In genomic region chr16:10738866-10739265, GRCm38 (mm10) we compare ENCODE assay signal across 22 mouse cellular contexts. TPM values are rescaled to one million over a fixed set of nuclear protein-coding genes. Genes with fewer than 3 reads are reported as not detected.
DNase-seq lines count a peak whose midpoint lies in the region; ATAC-seq and TF ChIP-seq lines count a peak whose summit lies in the region.
"Had no signal": no experiment of that assay in that cellular context is flagged by ENCODE, and none has a peak within 500 bp of the region (broad histone marks: within the 10 kb centered on the region; RNA-seq: fewer than 3 reads in every experiment).

No protein-coding gene starts in this region.

- TF ChIP-seq CTCF in kidney, postnatal 0 days (IDR thresholded peaks at IDR 0.05; ENCODE audit: low read depth) = no peak

- 0 out of 2 replicates have a peak, but pooled peaks cover under 1% of the 10 kb centered on the region for H3K27me3 ChIP-seq in heart, embryonic 10.5 days (ENCODE audit: insufficient read depth, poor library complexity, severe bottlenecking)
- H3K27me3 ChIP-seq in kidney, postnatal 0 days (ENCODE audit: insufficient read depth, low read length) = no peaks in the 10 kb centered on the region
- no peaks in the 10 kb centered on the region for H3K27me3 ChIP-seq in embryonic facial prominence, embryonic 10.5 days (replicated peaks; ENCODE audit: low read depth, poor library complexity, severe bottlenecking)
- no peaks in the 10 kb centered on the region for H3K27me3 ChIP-seq in limb, embryonic 15.5 days
- H3K27me3 ChIP-seq: neural tube, embryonic 12.5 days had no signal

- ATAC-seq in kidney, postnatal 0 days (replicated peaks; ENCODE audit: low FRiP score, low read depth) = no peak
- no peak for ATAC-seq in limb, embryonic 15.5 days (ENCODE audit: insufficient number of reproducible peaks, low FRiP score, low TSS enrichment, low read depth)

- intact Hi-C loops in heart, postnatal 10 days (cut with DNase I) = loop anchor here (2.0 kb wide), 2 partner anchors 46 to 48 kb away; partner anchors contain the start of gene Socs1
- intact Hi-C loops in left cerebral cortex, postnatal 10 days (cut with DNase I) = no loop called here

- DNase-seq in heart, embryonic 10.5 days (ENCODE audit: low spot score) = no peak
- DNase-seq in heart, postnatal 10 days = no peak
- no peak for DNase-seq in kidney, postnatal 0 days (ENCODE audit: low spot score)
- no peak for DNase-seq in kidney, adult 8-10 months
- no peak for DNase-seq in embryonic facial prominence, embryonic 10.5 days (ENCODE audit: low spot score)
- DNase-seq in left cerebral cortex, postnatal 10 days (ENCODE audit: extremely low spot score in 1 of 2, low spot score in 2 of 2) = no peak
- DNase-seq: cerebellum, adult 11-12 months; cerebellum, postnatal 36 days; kidney, adult 11 months; right cerebral cortex, postnatal 25 days; thymus, adult 18-20 months had no signal

- no peaks in the 10 kb centered on the region for H3K36me3 ChIP-seq in heart, embryonic 10.5 days
- 0 out of 2 replicates have a peak, but pooled peaks cover 2% of the 10 kb centered on the region for H3K36me3 ChIP-seq in kidney, postnatal 0 days (ENCODE audit: insufficient read depth, low read length)
- no peaks in the 10 kb centered on the region for H3K36me3 ChIP-seq in embryonic facial prominence, embryonic 10.5 days (replicated peaks)
- H3K36me3 ChIP-seq in limb, embryonic 15.5 days = no peaks in the 10 kb centered on the region
- H3K36me3 ChIP-seq: neural tube, embryonic 12.5 days had no signal

- H3K9ac ChIP-seq in kidney, postnatal 0 days (ENCODE audit: low read depth, low read length) = no peak overlapping the region
- no peak overlapping the region for H3K9ac ChIP-seq in limb, embryonic 15.5 days
- H3K9ac ChIP-seq: hindbrain, embryonic 14.5 days; liver, embryonic 14.5 days; neural tube, embryonic 12.5 days had no signal

- H3K9me3 ChIP-seq in heart, embryonic 10.5 days = no peaks in the 10 kb centered on the region
- no peaks in the 10 kb centered on the region for H3K9me3 ChIP-seq in kidney, postnatal 0 days (replicated peaks; ENCODE audit: low read length)
- H3K9me3 ChIP-seq in embryonic facial prominence, embryonic 10.5 days = no peaks in the 10 kb centered on the region
- H3K9me3 ChIP-seq in limb, embryonic 15.5 days = no peaks in the 10 kb centered on the region
- H3K9me3 ChIP-seq: neural tube, embryonic 12.5 days had no signal

- H3K4me1 ChIP-seq in heart, embryonic 10.5 days = peaks cover 50% of the 10 kb centered on the region
- H3K4me1 ChIP-seq in kidney, postnatal 0 days (replicated peaks; ENCODE audit: insufficient read depth, low read length) = 0 out of 2 replicates have a peak, but pooled peaks cover 9% of the 10 kb centered on the region
- peaks cover 48% of the 10 kb centered on the region for H3K4me1 ChIP-seq in embryonic facial prominence, embryonic 10.5 days
- H3K4me1 ChIP-seq in limb, embryonic 15.5 days = peaks cover 24% of the 10 kb centered on the region
- H3K4me1 ChIP-seq: neural tube, embryonic 12.5 days had no signal

- no peak overlapping the region for H3K4me2 ChIP-seq in kidney, postnatal 0 days (ENCODE audit: low read length)
- H3K4me2 ChIP-seq in limb, embryonic 15.5 days = no peak overlapping the region
- H3K4me2 ChIP-seq: hindbrain, embryonic 14.5 days; neural tube, embryonic 12.5 days had no signal

- H3K27ac ChIP-seq in heart, embryonic 10.5 days = peak overlapping the region; percentile 77
- peak overlapping the region; percentile 75 for H3K27ac ChIP-seq in kidney, postnatal 0 days
- H3K27ac ChIP-seq in embryonic facial prominence, embryonic 10.5 days (replicated peaks) = peak overlapping the region; percentile 69
- H3K27ac ChIP-seq in limb, embryonic 15.5 days = 0 out of 2 replicates have a peak overlapping the region, but pooled peaks have one; percentile 11
- H3K27ac ChIP-seq: hindbrain, embryonic 14.5 days; layer of hippocampus, adult 2 months; left cerebral cortex, adult 2 months; liver, embryonic 14.5 days; neural tube, embryonic 12.5 days had no signal

- no peak overlapping the region for H3K4me3 ChIP-seq in heart, embryonic 10.5 days
- H3K4me3 ChIP-seq in kidney, postnatal 0 days (replicated peaks; ENCODE audit: low read depth, low read length) = no peak overlapping the region
- H3K4me3 ChIP-seq in embryonic facial prominence, embryonic 10.5 days = no peak overlapping the region
- no peak overlapping the region for H3K4me3 ChIP-seq in limb, embryonic 15.5 days
- H3K4me3 ChIP-seq: layer of hippocampus, adult 2 months; left cerebral cortex, adult 2 months; neural tube, embryonic 12.5 days had no signal

- 70% methylated on average over 3 of the region's 3 CpGs for WGBS in heart, embryonic 10.5 days
- 86% methylated on average over 3 of the region's 3 CpGs for WGBS in kidney, postnatal 0 days
- WGBS in embryonic facial prominence, embryonic 10.5 days = 91% methylated on average over 3 of the region's 3 CpGs
- WGBS in limb, embryonic 15.5 days = 85% methylated on average over 3 of the region's 3 CpGs

RNA-seq across cellular contexts. Expression of gene Socs1, which starts 46.5 kb away (rescaled TPM):
- 3.7 and 4.1 TPM in 2 replicates for polyA plus RNA-seq in heart, embryonic 10.5 days (2016; fragmentation: Nextera tagmentation; extraction: Ambion mirVana)
- 1 to 10 TPM; 1.2 to 1.5 TPM for total RNA-seq in heart, postnatal 10 days (2021)
- polyA plus RNA-seq in kidney, postnatal 0 days (2015; fragmentation: Nextera tagmentation; extraction: Ambion mirVana) = 7.4 and 7.8 TPM in 2 replicates
- 3.7 and 4.2 TPM in 2 replicates for polyA plus RNA-seq in embryonic facial prominence, embryonic 10.5 days (2016; fragmentation: Nextera tagmentation; extraction: Ambion mirVana)
- polyA plus RNA-seq in limb, embryonic 15.5 days (2015; fragmentation: Nextera tagmentation; extraction: Ambion mirVana) = 17.4 and 17.5 TPM in 2 replicates
- 1 to 10 TPM; 1.3 to 1.5 TPM for total RNA-seq in left cerebral cortex, postnatal 10 days (2021)

RNA-seq across cellular contexts. Expression of gene Tnp2, which starts 49.6 kb away (rescaled TPM):
- polyA plus RNA-seq in heart, embryonic 10.5 days (2016; fragmentation: Nextera tagmentation; extraction: Ambion mirVana) = not detected in 2 replicates
- total RNA-seq in heart, postnatal 10 days (2021) = not detected
- polyA plus RNA-seq in kidney, postnatal 0 days (2015; fragmentation: Nextera tagmentation; extraction: Ambion mirVana) = not detected in 2 replicates
- not detected in 2 replicates for polyA plus RNA-seq in embryonic facial prominence, embryonic 10.5 days (2016; fragmentation: Nextera tagmentation; extraction: Ambion mirVana)
- polyA plus RNA-seq in limb, embryonic 15.5 days (2015; fragmentation: Nextera tagmentation; extraction: Ambion mirVana) = not detected in 2 replicates
- not detected for total RNA-seq in left cerebral cortex, postnatal 10 days (2021)
- total RNA-seq: heart, adult 8-10 months; layer of hippocampus, adult 2 months; left cerebral cortex, adult 2 months; midbrain, postnatal 0 days had no signal
- polyA plus RNA-seq: C2C12; embryonic facial prominence, embryonic 11.5 days; frontal cortex, adult 2 months; hindbrain, embryonic 14.5 days; liver, embryonic 14.5 days; midbrain, postnatal 0 days; neural tube, embryonic 12.5 days had no signal

RNA-seq across cellular contexts. Expression of gene Prm3, which starts 51.8 kb away (rescaled TPM):
- not detected in 2 replicates for polyA plus RNA-seq in heart, embryonic 10.5 days (2016; fragmentation: Nextera tagmentation; extraction: Ambion mirVana)
- total RNA-seq in heart, postnatal 10 days (2021) = not detected
- not detected in 2 replicates for polyA plus RNA-seq in kidney, postnatal 0 days (2015; fragmentation: Nextera tagmentation; extraction: Ambion mirVana)
- polyA plus RNA-seq in embryonic facial prominence, embryonic 10.5 days (2016; fragmentation: Nextera tagmentation; extraction: Ambion mirVana) = not detected in 2 replicates
- not detected in 2 replicates for polyA plus RNA-seq in limb, embryonic 15.5 days (2015; fragmentation: Nextera tagmentation; extraction: Ambion mirVana)
- not detected for total RNA-seq in left cerebral cortex, postnatal 10 days (2021)
- total RNA-seq: heart, adult 8-10 months; layer of hippocampus, adult 2 months; left cerebral cortex, adult 2 months; midbrain, postnatal 0 days had no signal
- polyA plus RNA-seq: C2C12; embryonic facial prominence, embryonic 11.5 days; frontal cortex, adult 2 months; hindbrain, embryonic 14.5 days; liver, embryonic 14.5 days; midbrain, postnatal 0 days; neural tube, embryonic 12.5 days had no signal

RNA-seq across cellular contexts. Expression of gene Prm2, which starts 57.1 kb away (rescaled TPM):
- polyA plus RNA-seq in heart, embryonic 10.5 days (2016; fragmentation: Nextera tagmentation; extraction: Ambion mirVana) = not detected in 2 replicates
- total RNA-seq in heart, postnatal 10 days (2021) = not detected
- polyA plus RNA-seq in kidney, postnatal 0 days (2015; fragmentation: Nextera tagmentation; extraction: Ambion mirVana) = not detected in 2 replicates
- not detected in 2 replicates for polyA plus RNA-seq in embryonic facial prominence, embryonic 10.5 days (2016; fragmentation: Nextera tagmentation; extraction: Ambion mirVana)
- not detected in 2 replicates for polyA plus RNA-seq in limb, embryonic 15.5 days (2015; fragmentation: Nextera tagmentation; extraction: Ambion mirVana)
- not detected for total RNA-seq in left cerebral cortex, postnatal 10 days (2021)
- total RNA-seq: heart, adult 8-10 months; layer of hippocampus, adult 2 months; left cerebral cortex, adult 2 months; midbrain, postnatal 0 days had no signal
- polyA plus RNA-seq: C2C12; embryonic facial prominence, embryonic 11.5 days; frontal cortex, adult 2 months; hindbrain, embryonic 14.5 days; liver, embryonic 14.5 days; midbrain, postnatal 0 days; neural tube, embryonic 12.5 days had no signal

Comparison
In these comparisons a context has a peak if more than half of its experiments do, and no peak if none do; other contexts are left out.
1. H3K27ac ChIP-seq: peak in every context shown above with its lines; median percentile 77 in heart, embryonic 10.5 days; 75 in kidney, postnatal 0 days; 69 in embryonic facial prominence, embryonic 10.5 days; 11 in limb, embryonic 15.5 days.